Mouse (Mus musculus) G1E-ER4 (cell line): ENCODE measurements around the gene Tenm2. TPM values are rescaled to one million over a fixed set of nuclear protein-coding genes. Genes with fewer than 3 reads are reported as not detected.

Source experiments
- GATA1 ChIP-seq: IDR thresholded peaks from one replicate; pipeline ENCODE4 v1.8.0; 2012; ENCODE audit warnings: low read length, inconsistent platforms
- polyA plus RNA-seq: library from polyadenylated mRNA; stranded (reverse); fragments of >175 nt; gene quantifications from 2 replicates; pipeline ENCODE4 v1.2.3, GENCODE M21; 2012

Gene Tenm2
- polyA plus RNA-seq, 1 experiment, result not detected

- no peak for TF ChIP-seq GATA1
Observed at GRCm38 (mm10) chr11:36653656-36654323, 582.0 kb downstream of the Tenm2 start.

GRCm38 (mm10) chr11:36647179-36647578 lies 588.6 kb downstream of the Tenm2 start:
- no peak for TF ChIP-seq GATA1

- TF ChIP-seq GATA1, result no peak
Observed at GRCm38 (mm10) chr11:36635082-36635481, 600.7 kb downstream of the Tenm2 start.

- TF ChIP-seq GATA1, result no peak
Observed at GRCm38 (mm10) chr11:36632201-36632600, 603.6 kb downstream of the Tenm2 start.

- no peak for TF ChIP-seq GATA1
Observed at GRCm38 (mm10) chr11:36613807-36614206, 622.0 kb downstream of the Tenm2 start.

GRCm38 (mm10) chr11:36604815-36605382 lies 630.9 kb downstream of the Tenm2 start:
- no peak for TF ChIP-seq GATA1

- TF ChIP-seq GATA1, result no peak
Observed at GRCm38 (mm10) chr11:36604272-36604671, 631.5 kb downstream of the Tenm2 start.

GRCm38 (mm10) chr11:36592471-36592870 lies 643.3 kb downstream of the Tenm2 start:
- no peak for TF ChIP-seq GATA1

GRCm38 (mm10) chr11:36566146-36566545 lies 669.6 kb downstream of the Tenm2 start:
- TF ChIP-seq GATA1, result no peak

GRCm38 (mm10) chr11:36562851-36563250 lies 672.9 kb downstream of the Tenm2 start:
- no peak for TF ChIP-seq GATA1

- no peak for TF ChIP-seq GATA1
Observed at GRCm38 (mm10) chr11:36560785-36561548, 674.8 kb downstream of the Tenm2 start.

- TF ChIP-seq GATA1, result no peak
Observed at GRCm38 (mm10) chr11:36557316-36557715, 678.4 kb downstream of the Tenm2 start.

- no peak for TF ChIP-seq GATA1
Observed at GRCm38 (mm10) chr11:36553286-36553685, 682.5 kb downstream of the Tenm2 start.

GRCm38 (mm10) chr11:36550649-36551048 lies 685.1 kb downstream of the Tenm2 start:
- TF ChIP-seq GATA1, result no peak

- TF ChIP-seq GATA1, result no peak
Observed at GRCm38 (mm10) chr11:36549398-36550139, 686.2 kb downstream of the Tenm2 start.

GRCm38 (mm10) chr11:36548139-36548538 lies 687.6 kb downstream of the Tenm2 start:
- no peak for TF ChIP-seq GATA1
